Mouse (Mus musculus): Measurements from ENCODE around the gene Psmb9. TPM values are rescaled to one million over a fixed set of nuclear protein-coding genes. Genes with fewer than 3 reads are reported as not detected.
"Not testable (repeated sequence)": the region's sequence is repeated elsewhere in the genome, so short reads cannot be mapped to it uniquely, and the experiment has no call there.

The Psmb9 gene
- 9.6 and 9.7 TPM in 2 replicates for polyA plus RNA-seq (2015; fragmentation: Nextera tagmentation; extraction: Ambion mirVana)

DNA sequence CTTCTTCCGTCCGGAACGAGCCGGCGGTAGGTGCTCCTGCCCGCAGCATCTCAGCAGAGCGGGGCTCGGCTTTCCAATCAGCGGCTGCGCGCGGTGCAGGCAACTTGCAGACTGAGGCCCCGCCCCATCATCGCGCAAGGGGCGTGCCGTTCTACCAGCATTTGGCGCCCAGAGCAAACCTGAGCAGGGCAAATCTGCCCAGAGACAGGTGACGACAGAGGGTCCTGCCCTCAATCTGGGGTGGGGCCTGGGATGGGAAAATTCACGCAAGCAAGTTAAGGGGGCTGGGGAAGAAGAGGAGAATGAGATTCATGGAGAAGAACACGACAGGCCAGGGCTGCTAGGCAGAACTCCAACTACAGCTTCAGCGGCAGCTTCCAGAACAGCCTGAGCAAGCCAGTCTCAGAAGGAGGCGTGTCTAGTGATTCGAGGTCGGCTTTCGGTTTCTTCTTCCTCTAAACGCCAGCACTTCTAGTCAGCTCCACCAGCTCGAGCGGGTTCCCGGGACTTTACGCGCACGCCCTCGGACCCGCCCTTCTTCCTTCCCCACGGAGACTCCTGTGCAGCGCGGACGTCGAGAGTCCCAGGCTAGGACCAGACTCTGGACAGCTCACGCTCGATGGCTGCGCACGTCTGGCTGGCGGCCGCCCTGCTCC, at the start of gene Psmb9, which contains the start of gene Tap1:
TSS of gene Psmb9 (minus strand) at position 504 of the 656 bp plus-strand sequence.
TSS of gene Tap1 (plus strand) at position 293 of the 656 bp plus-strand sequence.
- Histone ChIP-seq H3K36me3 (ENCODE audit: control insufficient read depth, insufficient read depth) (no peaks in the 10 kb centered on the region), H3K4me2 (ENCODE audit: low read depth, low read length) (peak within 1 kb of the TSS; percentile 95), H3K27me3 (ENCODE audit: control insufficient read depth, insufficient read depth, low read depth, low read length) (peaks cover 8% of the 10 kb centered on the region), H3K9ac (ENCODE audit: low read depth, low read length) (peak within 1 kb of the TSS; percentile 68), H3K9me3 (replicated peaks; ENCODE audit: control insufficient read depth, low read length) (no peaks in the 10 kb centered on the region), H3K4me3 (ENCODE audit: low read depth, low read length) (peak within 1 kb of the TSS; percentile 70), H3K4me1 (ENCODE audit: control insufficient read depth, low read depth, low read length) (peaks cover 16% of the 10 kb centered on the region), H3K27ac (ENCODE audit: low read length) (peak within 1 kb of the TSS; percentile 39)
- ATAC-seq (ENCODE audit: low read depth) = peak; percentile 92
- 0% methylated on average over 46 of the region's 46 CpGs for WGBS (ENCODE audit: insufficient replicate concordance)

DNA sequence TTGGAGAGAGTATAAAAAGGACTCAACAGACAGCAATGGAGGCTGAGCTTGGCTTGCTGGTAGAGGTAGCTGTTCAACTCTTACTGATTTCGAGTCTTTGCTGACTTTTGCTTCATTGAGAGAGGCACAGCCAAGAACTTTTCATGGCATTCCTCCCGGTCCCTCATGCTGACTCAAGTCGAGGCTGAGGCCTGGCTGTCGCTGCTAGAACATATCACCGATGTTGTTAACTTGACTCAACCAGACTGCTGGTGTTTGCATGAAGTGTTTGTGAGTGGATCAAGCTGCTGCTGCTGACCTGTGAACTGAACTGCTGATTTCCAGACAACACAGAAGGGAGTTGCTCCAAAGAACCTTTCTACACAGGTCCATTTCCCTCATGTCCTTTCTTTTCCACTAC, 49.1 kb upstream of the Psmb9 start:
- H3K4me2 ChIP-seq (ENCODE audit: low read depth, low read length) = no peak overlapping the region
- no peaks in the 10 kb centered on the region for H3K36me3 ChIP-seq (ENCODE audit: control insufficient read depth, insufficient read depth)
- no peaks in the 10 kb centered on the region for H3K4me1 ChIP-seq (ENCODE audit: control insufficient read depth, low read depth, low read length)
- H3K9me3 ChIP-seq (replicated peaks; ENCODE audit: control insufficient read depth, low read length) = no peaks in the 10 kb centered on the region
- H3K27me3 ChIP-seq (ENCODE audit: control insufficient read depth, insufficient read depth, low read depth, low read length) = no peaks in the 10 kb centered on the region
- no peak overlapping the region for H3K4me3 ChIP-seq (ENCODE audit: low read depth, low read length)
- ATAC-seq (ENCODE audit: low read depth) = no peak
- no peak overlapping the region for H3K27ac ChIP-seq (ENCODE audit: low read length)
- no peak overlapping the region for H3K9ac ChIP-seq (ENCODE audit: low read depth, low read length)
- 65% methylated on average over 5 of the region's 5 CpGs for WGBS (ENCODE audit: insufficient replicate concordance)

DNA sequence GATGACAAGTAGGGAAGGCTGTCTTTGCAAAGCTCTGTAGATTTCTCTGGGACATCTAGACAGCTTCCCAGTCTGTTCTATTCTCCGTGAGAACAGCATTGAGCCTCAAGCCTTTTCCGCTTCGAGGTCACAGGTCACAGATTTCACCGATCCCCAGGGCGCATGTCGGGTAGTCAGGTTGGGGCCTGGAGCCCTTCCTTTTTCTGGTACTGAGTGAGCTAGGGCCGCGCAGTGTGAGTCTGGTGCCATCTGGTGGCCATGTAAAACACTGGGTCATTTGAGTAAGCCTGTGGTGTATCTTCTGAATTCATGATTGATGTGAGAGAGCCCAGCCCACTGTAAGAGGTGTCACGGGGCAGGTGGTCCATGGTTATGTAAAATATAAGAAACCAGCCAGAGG, 47.4 kb upstream of the Psmb9 start:
- WGBS (ENCODE audit: insufficient replicate concordance) = 12% methylated on average over 9 of the region's 9 CpGs

DNA sequence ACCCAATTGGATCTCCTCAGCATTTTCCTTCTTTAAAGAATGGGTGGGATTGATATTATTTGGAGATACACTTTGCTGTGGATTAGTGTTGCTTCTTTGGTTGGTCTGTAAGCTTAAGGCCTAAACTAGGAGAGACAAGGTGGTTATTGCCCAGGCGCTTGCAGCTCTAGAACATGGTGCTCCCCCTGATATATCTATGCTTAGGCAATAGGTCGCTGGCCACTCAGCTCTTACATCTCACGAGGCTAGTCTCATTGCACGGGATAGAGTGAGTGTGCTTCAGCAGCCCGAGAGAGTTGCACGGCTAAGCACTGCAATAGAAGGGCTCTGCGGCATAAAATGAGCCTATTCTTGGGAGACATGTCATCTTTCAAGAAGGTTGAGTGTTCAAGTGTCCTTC, 44.5 kb upstream of the Psmb9 start:
- H3K27me3 ChIP-seq (ENCODE audit: control insufficient read depth, insufficient read depth, low read depth, low read length); H3K9ac ChIP-seq (ENCODE audit: low read depth, low read length); H3K9me3 ChIP-seq (replicated peaks; ENCODE audit: control insufficient read depth, low read length); H3K4me2 ChIP-seq (ENCODE audit: low read depth, low read length); H3K36me3 ChIP-seq (ENCODE audit: control insufficient read depth, insufficient read depth); ATAC-seq (ENCODE audit: low read depth); H3K4me3 ChIP-seq (ENCODE audit: low read depth, low read length); H3K27ac ChIP-seq (ENCODE audit: low read length); H3K4me1 ChIP-seq (ENCODE audit: control insufficient read depth, low read depth, low read length): not testable (repeated sequence)
- 78% methylated on average over 6 of the region's 7 CpGs for WGBS (ENCODE audit: insufficient replicate concordance)

More for the DNA sequence above, 47.4 kb upstream of the Psmb9 start:
- Histone ChIP-seq H3K9ac (ENCODE audit: low read depth, low read length) (no peak overlapping the region), H3K27ac (ENCODE audit: low read length) (no peak overlapping the region), H3K36me3 (ENCODE audit: control insufficient read depth, insufficient read depth) (no peaks in the 10 kb centered on the region), H3K9me3 (replicated peaks; ENCODE audit: control insufficient read depth, low read length) (no peaks in the 10 kb centered on the region), H3K4me1 (ENCODE audit: control insufficient read depth, low read depth, low read length) (no peaks in the 10 kb centered on the region), H3K27me3 (ENCODE audit: control insufficient read depth, insufficient read depth, low read depth, low read length) (no peaks in the 10 kb centered on the region), H3K4me3 (ENCODE audit: low read depth, low read length) (no peak overlapping the region), H3K4me2 (ENCODE audit: low read depth, low read length) (no peak overlapping the region)
- ATAC-seq (ENCODE audit: low read depth) = peak; percentile 56

DNA sequence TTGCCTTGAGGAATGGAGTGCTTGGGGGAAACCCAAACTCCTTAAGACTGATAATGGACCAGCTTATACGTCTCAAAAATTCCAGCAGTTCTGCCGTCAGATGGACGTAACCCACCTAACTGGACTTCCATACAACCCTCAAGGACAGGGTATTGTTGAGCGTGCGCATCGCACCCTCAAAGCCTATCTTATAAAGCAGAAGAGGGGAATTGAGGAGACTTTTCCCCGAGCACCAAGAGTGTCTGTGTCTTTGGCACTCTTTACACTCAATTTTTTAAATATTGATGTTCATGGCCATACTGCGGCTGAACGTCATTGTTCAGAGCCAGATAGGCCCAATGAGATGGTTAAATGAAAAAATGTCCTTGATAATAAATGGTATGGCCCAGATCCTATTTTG, 43.4 kb upstream of the Psmb9 start:
- not testable (repeated sequence) for H3K9ac ChIP-seq (ENCODE audit: low read depth, low read length); H3K9me3 ChIP-seq (replicated peaks; ENCODE audit: control insufficient read depth, low read length); H3K27me3 ChIP-seq (ENCODE audit: control insufficient read depth, insufficient read depth, low read depth, low read length); H3K36me3 ChIP-seq (ENCODE audit: control insufficient read depth, insufficient read depth); H3K4me3 ChIP-seq (ENCODE audit: low read depth, low read length); H3K4me2 ChIP-seq (ENCODE audit: low read depth, low read length); ATAC-seq (ENCODE audit: low read depth); H3K27ac ChIP-seq (ENCODE audit: low read length); H3K4me1 ChIP-seq (ENCODE audit: control insufficient read depth, low read depth, low read length)
- 81% methylated on average over 5 of the region's 9 CpGs for WGBS (ENCODE audit: insufficient replicate concordance)

DNA sequence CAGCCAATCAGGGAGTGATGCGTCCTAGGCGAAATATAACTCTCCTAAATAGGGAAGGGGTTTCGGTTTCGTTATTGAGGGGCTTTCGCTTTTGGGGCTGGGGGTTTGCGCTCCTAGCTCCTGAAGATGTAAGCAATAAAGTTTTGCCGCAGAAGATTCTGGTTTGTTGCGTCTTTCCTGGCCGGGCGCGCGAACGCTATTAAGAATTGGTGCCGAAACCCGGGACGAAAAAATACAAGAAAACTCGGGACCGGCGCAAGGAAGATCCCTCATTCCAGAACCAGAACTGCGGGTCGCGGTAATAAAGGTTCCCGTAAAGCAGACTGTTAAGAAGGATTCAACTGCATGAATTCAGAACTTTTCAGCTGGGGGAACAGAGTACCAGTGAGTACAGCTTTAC, 38.3 kb upstream of the Psmb9 start:
- H3K4me3 ChIP-seq (ENCODE audit: low read depth, low read length); H3K27me3 ChIP-seq (ENCODE audit: control insufficient read depth, insufficient read depth, low read depth, low read length); H3K9me3 ChIP-seq (replicated peaks; ENCODE audit: control insufficient read depth, low read length); ATAC-seq (ENCODE audit: low read depth); H3K9ac ChIP-seq (ENCODE audit: low read depth, low read length); H3K4me2 ChIP-seq (ENCODE audit: low read depth, low read length); H3K27ac ChIP-seq (ENCODE audit: low read length); H3K36me3 ChIP-seq (ENCODE audit: control insufficient read depth, insufficient read depth); H3K4me1 ChIP-seq (ENCODE audit: control insufficient read depth, low read depth, low read length): not testable (repeated sequence)
- 94% methylated on average over 13 of the region's 23 CpGs for WGBS (ENCODE audit: insufficient replicate concordance)

DNA sequence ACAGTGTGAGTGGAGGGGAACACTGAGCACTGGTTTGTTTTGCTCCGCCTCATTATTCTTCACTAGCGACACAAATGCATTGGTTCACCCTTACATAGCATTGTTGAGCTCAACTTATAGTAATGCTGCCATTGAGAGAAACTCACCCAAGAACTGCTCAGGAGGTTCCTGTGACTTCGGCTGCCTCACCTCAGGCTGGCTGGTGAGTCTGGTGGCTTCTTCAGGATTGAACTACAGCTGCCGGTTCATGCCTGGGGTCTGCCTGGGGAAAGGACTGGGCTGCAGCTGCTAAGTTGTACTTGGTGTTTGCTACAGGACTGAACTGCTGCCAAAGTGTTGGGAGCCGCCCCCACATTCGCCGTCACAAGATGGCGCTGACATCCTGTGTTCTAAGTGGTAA, 37.9 kb upstream of the Psmb9 start:
- no peak overlapping the region for H3K9ac ChIP-seq (ENCODE audit: low read depth, low read length)
- H3K36me3 ChIP-seq (ENCODE audit: control insufficient read depth, insufficient read depth) = no peaks in the 10 kb centered on the region
- no peaks in the 10 kb centered on the region for H3K9me3 ChIP-seq (replicated peaks; ENCODE audit: control insufficient read depth, low read length)
- ATAC-seq (ENCODE audit: low read depth) = no peak
- H3K27me3 ChIP-seq (ENCODE audit: control insufficient read depth, insufficient read depth, low read depth, low read length) = no peaks in the 10 kb centered on the region
- no peaks in the 10 kb centered on the region for H3K4me1 ChIP-seq (ENCODE audit: control insufficient read depth, low read depth, low read length)
- H3K27ac ChIP-seq (ENCODE audit: low read length) = no peak overlapping the region
- 82% methylated on average over 8 of the region's 8 CpGs for WGBS (ENCODE audit: insufficient replicate concordance)
- H3K4me3 ChIP-seq (ENCODE audit: low read depth, low read length) = no peak overlapping the region
- H3K4me2 ChIP-seq (ENCODE audit: low read depth, low read length) = no peak overlapping the region

DNA sequence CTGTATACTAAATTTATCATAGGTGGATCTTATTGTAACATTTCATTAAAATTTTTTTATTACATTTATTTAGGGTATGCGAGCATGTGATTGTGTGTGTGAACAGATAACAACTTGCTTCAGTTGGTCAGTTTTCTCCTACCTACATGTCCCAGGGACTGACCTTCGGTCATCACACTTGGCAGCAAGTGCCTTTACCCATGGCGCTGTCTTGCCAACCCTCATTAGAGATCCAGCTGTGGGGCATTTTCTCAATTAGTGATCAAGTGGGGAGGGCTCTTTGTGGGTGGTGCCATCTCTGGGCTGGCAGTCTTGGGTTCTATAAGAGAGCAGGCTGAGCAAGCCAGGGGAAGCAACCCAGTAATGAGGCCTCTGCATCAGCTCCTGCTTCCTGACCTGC, 37.3 kb upstream of the Psmb9 start:
- Histone ChIP-seq H3K4me3 (ENCODE audit: low read depth, low read length) (no peak overlapping the region), H3K4me1 (ENCODE audit: control insufficient read depth, low read depth, low read length) (no peaks in the 10 kb centered on the region), H3K36me3 (ENCODE audit: control insufficient read depth, insufficient read depth) (no peaks in the 10 kb centered on the region), H3K9me3 (replicated peaks; ENCODE audit: control insufficient read depth, low read length) (no peaks in the 10 kb centered on the region), H3K27ac (ENCODE audit: low read length) (no peak overlapping the region), H3K9ac (ENCODE audit: low read depth, low read length) (no peak overlapping the region), H3K27me3 (ENCODE audit: control insufficient read depth, insufficient read depth, low read depth, low read length) (no peaks in the 10 kb centered on the region), H3K4me2 (ENCODE audit: low read depth, low read length) (no peak overlapping the region)
- WGBS (ENCODE audit: insufficient replicate concordance) = 61% methylated on average over 3 of the region's 3 CpGs
- ATAC-seq (ENCODE audit: low read depth) = no peak

DNA sequence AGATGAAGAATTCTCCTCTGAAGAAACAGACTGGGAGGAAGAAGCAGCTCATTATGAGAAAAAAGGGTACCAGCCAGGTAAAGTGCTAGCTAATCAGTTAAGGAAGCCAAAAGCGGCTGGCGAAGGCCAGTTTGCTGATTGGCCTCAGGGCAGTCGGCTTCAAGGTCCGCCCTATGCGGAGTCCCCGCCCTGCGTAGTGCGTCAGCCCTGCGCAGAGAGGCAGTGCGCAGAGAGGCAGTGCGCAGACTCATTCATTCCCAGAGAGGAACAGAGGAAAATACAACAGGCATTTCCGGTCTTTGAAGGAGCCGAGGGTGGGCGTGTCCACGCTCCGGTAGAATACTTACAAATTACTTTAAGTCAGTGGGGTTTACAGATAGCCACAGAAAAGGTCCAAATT, 32.8 kb upstream of the Psmb9 start:
- H3K9ac ChIP-seq (ENCODE audit: low read depth, low read length); H3K4me3 ChIP-seq (ENCODE audit: low read depth, low read length); H3K4me2 ChIP-seq (ENCODE audit: low read depth, low read length); ATAC-seq (ENCODE audit: low read depth); H3K9me3 ChIP-seq (replicated peaks; ENCODE audit: control insufficient read depth, low read length); H3K36me3 ChIP-seq (ENCODE audit: control insufficient read depth, insufficient read depth); H3K27ac ChIP-seq (ENCODE audit: low read length); H3K27me3 ChIP-seq (ENCODE audit: control insufficient read depth, insufficient read depth, low read depth, low read length); H3K4me1 ChIP-seq (ENCODE audit: control insufficient read depth, low read depth, low read length): not testable (repeated sequence)
- WGBS (ENCODE audit: insufficient replicate concordance) = no CpG with 5 or more reads among the region's 16 CpGs

Measured in liver, embryonic 16.5 days (tissue).